Mouse (Mus musculus) NIH3T3 (cell line): ENCODE measurements around the gene Rsg1.

Source experiments
- DNase-seq: peaks from one replicate; pipeline ENCODE4 v3.0.0-alpha.2; 2012; ENCODE audit warnings: low read depth

Rsg1 gene

DNA sequence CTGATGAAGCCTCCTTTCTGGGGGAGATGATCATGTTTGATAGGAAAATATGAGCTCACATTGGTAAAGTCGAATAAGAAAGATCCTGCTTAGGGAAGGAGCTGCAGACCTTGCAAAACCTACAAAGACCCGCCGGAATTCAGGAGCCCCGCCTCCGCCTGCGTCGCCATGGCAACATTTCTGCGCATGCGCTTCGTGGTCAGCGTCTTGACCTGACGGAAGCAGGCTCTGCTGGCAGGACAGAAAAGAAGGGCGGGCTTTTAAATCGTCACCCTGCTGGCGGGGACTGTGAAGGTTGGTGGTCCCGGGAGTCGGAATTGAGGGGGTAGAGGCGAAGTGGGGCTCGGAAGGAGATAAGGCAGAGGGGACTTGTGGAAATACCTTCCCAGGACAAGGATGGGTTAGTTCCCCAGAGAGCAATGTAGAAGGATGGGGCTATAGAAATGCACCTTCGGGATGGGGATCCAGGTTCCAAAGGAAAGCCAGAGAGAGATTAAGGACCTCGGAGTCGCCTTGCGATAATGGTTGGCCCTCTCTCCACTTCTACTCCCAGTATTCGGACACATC lies at the start of gene Rsg1:
TSS of gene Rsg1 (plus strand) at position 187 of the 567 bp plus-strand sequence.
- DNase-seq = peak; percentile 95

GRCm38 (mm10) chr4:141165744-141166292 lies 47.9 kb upstream of the Rsg1 start:
- no peak for DNase-seq

DNA sequence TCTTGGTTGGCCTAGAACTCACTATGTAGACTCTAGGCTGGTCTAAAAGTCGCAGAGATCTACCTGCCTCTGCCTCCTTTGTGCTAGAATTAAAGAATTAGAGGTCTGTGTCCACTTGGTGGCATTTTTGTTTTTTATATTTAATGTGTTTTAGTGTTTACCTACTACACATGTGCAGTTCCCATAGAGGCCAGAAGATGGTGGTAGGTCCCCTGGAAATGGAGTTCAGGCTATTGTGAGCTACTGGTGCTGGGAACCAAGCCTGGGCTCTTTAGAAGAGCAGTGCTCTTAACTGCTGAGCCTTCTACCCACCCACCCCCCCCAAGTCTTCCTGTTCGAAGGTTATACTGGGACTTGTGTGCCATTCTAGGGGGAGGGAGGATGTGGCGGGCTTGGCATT lies 46.6 kb upstream of the Rsg1 start:
- no peak for DNase-seq

DNA sequence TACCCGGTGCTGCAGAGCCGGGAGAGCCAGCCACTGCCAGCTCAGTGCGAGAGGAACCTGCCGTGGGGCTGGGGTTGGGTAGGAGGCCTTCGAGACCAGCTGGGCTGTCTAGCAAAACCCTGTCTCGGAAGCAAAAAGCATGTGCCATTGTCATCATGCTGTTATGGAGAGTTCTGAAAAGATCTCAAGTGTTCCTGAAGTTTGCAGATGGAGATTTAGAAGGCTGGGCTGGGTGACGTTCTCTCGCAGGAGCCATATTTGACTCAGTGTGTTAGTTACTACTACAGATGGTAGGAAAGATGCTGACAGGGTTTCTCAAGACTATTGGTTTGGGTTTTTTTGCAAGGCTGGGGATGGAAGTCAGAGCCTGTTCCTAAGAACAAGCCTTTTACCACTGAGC lies 41.6 kb upstream of the Rsg1 start:
- no peak for DNase-seq

GRCm38 (mm10) chr4:141175783-141176182 lies 38.0 kb upstream of the Rsg1 start:
- DNase-seq = no peak

DNA sequence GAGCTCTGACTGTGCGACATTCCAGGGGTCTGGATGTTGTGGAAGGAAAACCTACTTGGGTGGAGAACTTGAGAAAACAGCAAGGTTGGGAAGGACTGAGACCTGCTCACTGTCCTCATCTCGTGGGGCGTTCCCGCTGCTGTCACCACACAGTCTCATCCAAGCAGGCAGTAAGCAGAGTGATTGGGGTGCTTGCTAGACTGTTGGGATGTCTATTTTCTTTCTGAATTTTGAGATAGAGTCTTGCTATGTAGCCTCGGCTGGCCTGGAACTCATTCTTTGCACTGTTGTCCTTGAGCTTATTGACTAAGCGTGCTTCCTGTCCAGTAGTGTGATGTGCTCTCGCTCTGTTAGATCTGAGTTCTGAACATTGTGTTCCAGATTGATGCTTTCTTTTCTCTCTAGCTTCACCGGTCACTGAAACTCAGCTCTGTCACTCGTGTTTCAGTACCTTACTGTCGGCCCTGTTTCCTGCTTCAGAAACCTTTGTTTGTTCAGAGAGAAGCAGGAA lies 37.4 kb upstream of the Rsg1 start:
- DNase-seq = no peak

DNA sequence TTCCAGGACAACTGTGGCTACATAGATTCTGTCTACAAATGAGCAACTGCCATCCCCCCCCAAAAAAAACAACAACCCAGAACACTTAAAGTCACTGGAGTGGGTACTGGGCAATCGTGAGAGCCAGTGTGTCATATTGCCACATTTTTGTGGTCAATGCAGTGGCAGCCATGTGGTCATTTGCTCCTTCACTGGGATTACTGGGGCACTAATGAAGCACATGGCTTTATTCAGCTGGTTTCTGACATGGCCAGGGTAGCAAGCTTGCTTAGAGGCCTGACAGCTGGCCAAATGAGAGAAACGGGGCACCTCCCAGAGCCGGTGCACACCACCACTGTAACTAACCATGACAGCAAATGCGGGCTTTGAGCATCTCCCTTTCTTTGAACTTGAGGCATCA lies 35.3 kb upstream of the Rsg1 start:
- DNase-seq = no peak

DNA sequence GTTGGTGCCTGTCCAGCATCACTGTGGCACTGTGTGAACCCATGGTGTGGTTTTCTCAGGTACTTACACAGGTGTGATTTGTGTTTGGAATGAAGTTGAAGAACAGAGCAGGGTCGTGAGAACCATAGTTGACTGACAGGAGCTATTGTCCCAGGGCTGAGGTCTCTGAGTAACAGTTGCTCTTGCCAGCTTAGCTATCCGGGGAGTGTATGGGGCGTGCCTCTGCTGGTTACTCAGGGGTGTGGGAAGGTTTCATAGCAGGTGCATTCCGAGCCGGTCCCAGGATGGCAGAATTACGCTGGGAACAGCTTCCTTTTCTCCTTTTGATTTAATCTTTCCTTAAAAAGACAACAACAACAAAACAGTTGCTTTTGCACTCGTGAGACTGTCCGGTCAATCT lies 32.9 kb upstream of the Rsg1 start:
- DNase-seq = no peak

DNA sequence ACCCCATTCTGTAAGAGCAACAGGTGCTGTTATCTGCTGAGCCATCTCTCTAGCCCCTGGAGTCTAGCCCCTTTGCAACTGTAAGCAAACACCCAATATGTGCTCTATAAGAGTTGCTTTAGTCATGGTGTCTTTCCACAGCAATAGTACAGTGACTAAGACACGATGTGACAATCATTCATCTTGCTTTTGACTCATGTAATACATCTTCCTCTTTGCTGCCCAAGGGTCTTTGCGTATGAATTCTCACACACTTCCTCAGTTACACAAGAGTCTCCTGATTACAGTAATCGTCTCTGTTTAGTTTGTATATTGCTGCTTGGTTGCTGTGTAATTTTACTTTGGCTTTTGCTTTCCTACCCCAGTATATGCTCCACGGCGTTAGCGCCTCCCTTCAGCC lies 31.8 kb upstream of the Rsg1 start:
- no peak for DNase-seq

GRCm38 (mm10) chr4:141183932-141184331 lies 29.8 kb upstream of the Rsg1 start:
- DNase-seq = no peak

- no peak for DNase-seq
Measured at GRCm38 (mm10) chr4:141184426-141184825, 29.3 kb upstream of the Rsg1 start.

- DNase-seq = no peak
Measured at GRCm38 (mm10) chr4:141186923-141187836, 26.6 kb upstream of the Rsg1 start.

DNA sequence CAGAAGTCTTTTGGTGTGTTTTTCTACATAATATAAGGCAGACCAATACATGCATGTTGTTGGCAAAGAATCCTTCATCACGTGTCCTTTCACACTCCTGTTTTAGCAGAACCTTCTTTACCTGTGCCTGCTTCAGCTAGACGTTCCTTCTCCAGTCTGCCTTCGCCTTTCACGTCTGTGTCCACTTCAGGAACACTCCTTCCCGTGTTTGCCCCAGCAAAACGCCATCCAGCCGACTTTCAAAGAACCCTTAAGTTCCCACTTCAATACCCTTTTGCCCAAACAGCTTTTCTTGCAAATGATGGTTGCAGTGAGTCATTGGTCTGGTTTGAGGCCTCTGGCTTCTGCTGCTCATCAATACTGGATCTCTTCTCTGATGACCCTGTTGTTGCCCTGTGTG lies 22.5 kb upstream of the Rsg1 start:
- DNase-seq = no peak

GRCm38 (mm10) chr4:141194553-141194952 lies 19.2 kb upstream of the Rsg1 start:
- no peak for DNase-seq

DNA sequence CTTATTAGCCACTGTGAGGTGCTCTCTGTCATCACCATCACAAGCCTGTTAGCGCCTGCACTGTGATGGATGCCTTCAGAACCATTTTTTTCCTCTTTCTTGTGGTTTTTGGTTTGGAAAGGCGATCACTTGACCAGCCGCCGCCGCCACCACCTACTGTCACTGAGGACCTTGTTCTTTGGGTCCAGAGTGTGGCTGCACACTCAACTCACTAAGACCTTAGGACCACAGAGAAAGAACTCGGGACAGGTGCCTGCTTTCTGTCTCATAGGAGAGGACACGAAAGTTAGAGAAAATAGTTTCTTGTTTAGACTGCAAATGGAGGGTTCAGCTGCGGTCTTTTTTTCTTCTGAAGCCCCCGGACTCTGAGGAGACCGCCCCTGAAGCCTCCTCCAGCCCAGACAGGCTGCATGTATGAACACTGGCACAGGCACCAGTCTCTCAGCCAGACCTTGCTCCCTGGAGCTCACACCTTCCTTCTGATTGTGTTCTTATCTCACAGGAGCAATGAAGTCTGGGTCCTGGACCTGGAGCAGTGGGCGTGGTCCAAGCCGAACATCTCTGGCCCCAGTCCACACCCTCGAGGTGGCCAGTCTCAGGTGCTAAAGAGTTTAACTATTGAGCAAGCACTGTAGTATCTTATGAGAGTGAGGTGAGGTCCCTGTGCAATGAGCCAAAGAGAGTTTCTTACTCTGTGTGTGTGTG lies 16.6 kb upstream of the Rsg1 start:
- no peak for DNase-seq

- DNase-seq = no peak
Measured at GRCm38 (mm10) chr4:141197686-141198035, 16.1 kb upstream of the Rsg1 start.

DNA sequence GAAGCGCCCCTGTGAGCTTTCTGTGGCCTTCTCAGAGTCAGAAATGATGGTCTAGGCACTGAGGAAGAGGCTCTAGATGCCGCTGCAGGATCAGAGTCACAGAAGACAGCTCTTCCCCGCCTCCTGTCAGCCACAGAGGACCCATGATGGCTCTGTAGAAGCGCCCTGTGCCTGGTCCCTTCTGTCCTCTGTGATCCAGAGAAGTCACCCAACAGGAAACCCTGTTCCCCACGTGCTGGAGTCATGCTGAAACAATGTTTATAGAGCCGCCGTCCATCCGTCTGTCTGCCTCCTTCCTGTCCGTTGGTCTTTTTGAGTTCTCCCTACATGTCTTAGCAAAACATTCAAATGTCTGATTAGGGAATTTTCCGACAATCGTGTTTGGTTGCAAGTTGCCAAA lies 12.8 kb upstream of the Rsg1 start:
- no peak for DNase-seq

GRCm38 (mm10) chr4:141202192-141202591 lies 11.6 kb upstream of the Rsg1 start:
- DNase-seq = no peak

DNA sequence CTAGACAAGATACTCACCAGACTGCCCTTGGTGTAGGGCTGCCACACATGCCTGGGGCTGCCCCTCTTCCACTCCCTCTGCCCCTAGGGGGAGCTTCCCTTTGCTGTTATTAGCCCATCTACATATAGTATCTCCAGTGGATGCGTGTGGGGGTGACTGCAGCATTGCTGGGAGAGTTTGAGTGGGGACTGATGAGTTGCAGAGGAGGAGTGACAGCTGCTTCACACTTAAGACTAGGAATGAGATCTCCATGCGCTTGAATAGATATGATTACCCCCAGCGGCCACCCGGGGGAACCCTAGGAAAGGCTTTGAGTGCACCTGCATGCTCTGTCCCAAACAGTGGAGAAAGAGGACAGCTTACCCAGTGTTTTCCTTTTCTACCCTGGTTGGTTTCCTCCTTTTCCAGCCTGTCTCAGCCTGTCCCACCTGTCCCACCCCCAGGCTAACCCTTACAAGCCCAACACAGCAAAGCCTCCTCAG lies 9.1 kb upstream of the Rsg1 start:
- DNase-seq = peak; percentile 82

GRCm38 (mm10) chr4:141207081-141207480 lies 6.7 kb upstream of the Rsg1 start:
- no peak for DNase-seq

DNA sequence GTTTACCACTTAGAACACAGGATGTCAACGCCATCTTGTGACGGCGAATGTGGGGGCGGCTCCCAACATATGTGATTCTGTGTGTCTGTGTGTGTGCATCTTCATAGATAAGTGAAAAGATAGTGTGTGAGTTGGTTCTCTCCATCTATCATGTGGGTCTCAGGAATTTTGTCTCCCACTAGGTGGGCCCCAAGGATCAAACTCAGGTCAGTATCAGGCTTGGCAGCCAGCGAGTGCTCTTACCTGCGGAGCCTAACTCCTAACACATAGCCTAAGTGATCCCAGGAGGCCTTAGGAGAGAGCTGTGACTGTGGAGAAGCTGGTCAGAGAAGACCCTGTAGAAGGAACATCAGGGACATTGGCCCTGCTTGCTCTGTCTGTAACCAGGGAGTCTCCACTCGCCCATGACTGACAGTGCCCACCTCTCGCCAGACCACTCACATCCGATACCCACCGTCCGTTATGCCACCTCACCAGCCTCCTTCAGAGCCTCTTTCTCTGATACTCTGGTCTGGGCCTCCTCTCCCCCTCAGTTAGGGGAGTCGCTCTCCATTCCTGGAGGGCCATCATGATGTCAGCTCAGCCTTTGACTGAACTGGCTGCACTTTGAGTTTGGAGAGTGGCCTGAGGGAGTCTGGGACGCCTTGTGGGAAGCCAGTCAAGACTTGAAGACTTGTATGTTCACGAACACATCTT lies 3.1 kb upstream of the Rsg1 start:
- peak; percentile 4 for DNase-seq

- no peak for DNase-seq
Measured at GRCm38 (mm10) chr4:141211646-141212045, 2.1 kb upstream of the Rsg1 start.
